Mouse (Mus musculus) T-helper 1 cell (primary cell): ENCODE measurements around the gene Egfr.

ENCODE experiments used
- in situ Hi-C: fragments of 300-600 bp; cut with MboI, MseI; formaldehyde crosslinking; loops from one replicate; pipeline ENCODE4 v1.15.1; 2025; ENCODE audit warnings: high pct_unique_total_duplicates

Egfr gene

GRCm38 (mm10) chr11:16752007-16752348, at the start of gene Egfr:
Gene Egfr (plus strand): TSS chr11:16752203.
- in situ Hi-C loops = no loop called here

DNA sequence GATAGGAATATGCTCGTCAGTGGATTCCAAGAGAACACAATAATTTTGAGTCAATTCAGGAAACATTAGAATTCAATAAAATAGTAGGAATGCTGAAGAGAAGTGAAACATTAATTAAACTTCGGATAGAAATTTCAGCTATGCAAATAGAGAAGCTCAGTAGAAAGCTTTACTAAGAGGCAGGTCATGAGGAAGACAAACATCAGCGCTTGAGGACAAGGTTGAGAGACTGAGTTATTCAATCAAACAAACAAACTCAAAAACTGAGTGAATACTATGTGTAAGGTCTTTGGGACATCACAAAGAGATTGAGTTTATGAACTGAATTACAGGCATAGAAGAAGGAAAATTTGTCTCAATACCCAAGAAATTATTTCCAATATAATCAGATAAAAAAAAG, 48.8 kb upstream of the Egfr start:
- in situ Hi-C loops = no loop called here

DNA sequence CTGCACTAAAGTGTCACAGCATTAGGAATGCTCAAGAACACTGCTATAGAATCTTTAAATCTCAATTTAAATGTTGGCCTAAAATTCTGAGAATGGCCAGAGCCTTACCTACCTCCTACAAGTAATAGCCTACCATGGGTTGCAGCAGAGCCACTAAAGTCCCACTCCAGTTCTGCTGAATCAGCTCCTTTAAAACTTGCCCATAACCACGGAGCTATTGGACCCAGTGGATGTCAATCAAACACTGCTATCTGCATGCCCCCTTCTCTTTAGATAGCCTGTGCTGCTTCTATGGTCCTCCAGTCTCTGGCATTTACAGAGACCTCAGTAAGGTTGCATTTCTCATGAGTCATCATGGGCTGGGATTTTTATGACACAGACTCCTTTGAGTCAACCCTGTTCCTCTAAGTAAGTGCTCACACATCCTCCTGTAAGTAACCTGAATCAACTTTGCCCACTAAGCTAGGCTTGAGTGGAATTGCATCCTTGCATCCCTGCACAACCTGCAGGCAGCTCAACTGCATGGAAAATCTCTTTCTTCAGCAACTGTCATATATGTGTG, 16.8 kb upstream of the Egfr start:
- in situ Hi-C loops = no loop called here

DNA sequence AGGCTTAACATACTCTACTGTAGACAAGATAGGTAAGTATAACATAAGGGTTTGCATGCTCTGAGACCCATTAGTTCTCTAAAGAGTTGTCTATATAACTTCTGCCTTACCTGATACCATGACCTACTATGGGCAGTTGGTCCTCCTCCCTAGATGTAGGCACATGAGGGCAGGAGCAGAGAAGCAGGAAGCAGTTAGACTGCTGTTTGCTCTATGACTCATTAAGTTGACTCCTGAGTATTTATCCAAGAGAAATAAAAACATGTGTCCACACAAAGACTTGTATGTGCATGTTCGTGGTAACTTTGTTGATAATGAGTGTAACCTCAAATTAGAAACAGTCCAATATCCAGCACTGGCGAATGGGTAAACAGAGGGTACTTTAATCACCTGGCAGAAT, 14.7 kb upstream of the Egfr start:
- in situ Hi-C loops = no loop called here

- in situ Hi-C loops = no loop called here
Observed at GRCm38 (mm10) chr11:16738691-16739090, 13.3 kb upstream of the Egfr start.

DNA sequence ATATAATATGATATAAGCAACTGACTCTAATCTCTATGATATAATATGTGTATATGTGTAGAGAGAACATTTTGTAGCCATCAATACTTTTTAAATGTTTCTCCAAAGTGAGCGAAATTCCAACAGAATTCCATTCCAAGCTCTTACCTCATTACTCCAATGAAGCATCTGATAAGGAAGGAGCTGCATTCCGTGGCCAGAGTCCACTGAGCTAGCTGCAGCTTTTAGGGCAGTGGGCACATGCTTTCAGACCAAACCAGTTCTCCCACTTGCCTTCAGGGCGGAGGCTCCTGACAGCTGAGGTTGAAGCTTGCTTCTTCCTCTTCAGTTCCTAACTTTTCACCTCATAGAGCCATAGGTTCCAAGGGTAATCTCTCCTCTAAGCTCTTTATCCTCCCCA, 12.8 kb upstream of the Egfr start:
- in situ Hi-C loops = no loop called here

- in situ Hi-C loops = no loop called here
Observed at GRCm38 (mm10) chr11:16740691-16741611, 11.1 kb upstream of the Egfr start.

GRCm38 (mm10) chr11:16742251-16742650, 9.8 kb upstream of the Egfr start:
- in situ Hi-C loops = no loop called here

- in situ Hi-C loops = no loop called here
Observed at GRCm38 (mm10) chr11:16742821-16743220, 9.2 kb upstream of the Egfr start.

GRCm38 (mm10) chr11:16751457-16751982, 483 bp upstream of the Egfr start:
- in situ Hi-C loops = no loop called here

- in situ Hi-C loops = no loop called here
Observed at GRCm38 (mm10) chr11:16752349-16753153, 548 bp downstream of the Egfr start.

DNA sequence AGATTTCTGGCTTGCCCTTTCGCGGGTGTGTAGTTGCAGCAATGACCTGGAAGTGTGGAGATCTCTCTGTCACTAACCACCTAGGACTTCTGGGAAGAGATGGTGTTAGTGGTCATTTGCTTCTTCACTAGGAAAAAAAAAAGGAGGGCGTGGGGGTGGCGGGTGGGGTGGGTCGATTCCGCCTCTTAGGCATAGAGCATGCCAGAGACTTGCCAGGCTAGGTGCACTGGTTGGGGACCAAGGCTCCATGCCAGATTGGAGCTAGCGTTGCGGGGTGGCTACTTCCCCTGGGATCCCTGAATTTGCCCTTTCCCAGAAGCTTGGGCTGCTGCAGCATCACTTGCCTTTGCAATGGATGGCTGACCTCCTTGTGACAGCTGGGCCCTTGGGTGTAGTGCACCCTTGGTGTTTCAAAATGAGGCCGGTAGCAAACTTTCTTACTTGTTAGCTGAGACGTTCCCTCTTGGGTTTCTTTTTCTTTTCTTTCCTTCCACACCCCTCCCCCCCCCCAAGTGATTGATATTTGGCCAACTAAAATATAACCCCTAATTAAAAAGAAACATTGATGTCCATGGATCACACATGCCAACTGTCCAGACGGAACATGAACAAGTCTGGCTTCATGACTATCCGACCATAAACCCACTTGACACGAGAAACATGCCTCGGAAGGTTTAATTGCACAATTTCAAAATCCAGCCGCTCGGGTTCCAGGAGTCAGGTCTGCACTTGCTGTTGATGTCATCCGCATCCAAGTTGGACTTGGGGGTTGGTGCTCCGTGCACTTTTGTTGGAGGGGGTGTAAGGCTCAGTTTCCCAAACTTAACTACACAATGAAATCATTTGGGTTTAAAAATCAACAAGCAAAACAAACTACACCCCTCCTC, 1.4 kb downstream of the Egfr start:
- in situ Hi-C loops = no loop called here

DNA sequence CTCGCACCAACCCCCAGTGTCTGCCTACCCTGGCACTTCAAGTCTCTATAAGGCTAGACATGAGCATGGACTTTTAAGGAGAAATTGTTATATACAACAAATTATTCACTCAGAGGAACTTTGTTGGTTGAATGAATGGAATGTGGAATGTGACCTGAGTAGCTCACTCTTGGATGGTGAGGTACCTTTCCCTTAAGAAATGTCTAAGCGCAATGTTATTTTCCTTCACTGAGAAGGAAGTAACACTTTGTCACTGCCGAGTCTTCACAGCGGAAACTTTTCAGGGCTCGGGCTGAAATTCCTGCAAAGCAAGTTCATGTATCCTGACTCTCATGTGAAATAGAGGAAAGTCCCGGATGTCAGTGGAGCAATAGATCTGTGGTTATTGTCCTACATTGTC, 7.9 kb downstream of the Egfr start:
- in situ Hi-C loops = no loop called here

GRCm38 (mm10) chr11:16761184-16761583, 9.2 kb downstream of the Egfr start:
- in situ Hi-C loops = no loop called here

- in situ Hi-C loops = no loop called here
Observed at GRCm38 (mm10) chr11:16766038-16766815, 14.2 kb downstream of the Egfr start.

DNA sequence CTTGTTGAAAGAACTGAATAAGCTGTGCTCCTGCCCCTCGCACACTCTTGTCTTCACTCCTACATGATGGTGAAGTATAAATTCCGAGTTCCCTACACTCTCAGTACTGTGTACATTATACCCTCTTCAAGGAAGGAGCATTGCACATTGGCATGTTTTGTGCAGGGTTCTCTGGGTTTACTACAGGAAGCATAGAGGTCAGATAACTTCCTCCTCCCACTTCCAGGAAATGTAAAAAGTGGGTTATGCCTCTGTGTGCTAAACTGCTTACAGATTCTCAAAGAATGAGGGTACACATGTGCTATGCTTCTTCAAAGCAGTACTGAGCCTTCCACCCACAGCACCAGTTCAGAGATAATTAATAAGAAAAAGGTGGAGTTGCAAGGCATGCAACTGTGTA, 16.0 kb downstream of the Egfr start:
- in situ Hi-C loops = no loop called here

- in situ Hi-C loops = no loop called here
Observed at GRCm38 (mm10) chr11:16769276-16769675, 17.3 kb downstream of the Egfr start.

GRCm38 (mm10) chr11:16769709-16770303, 17.8 kb downstream of the Egfr start:
- in situ Hi-C loops = no loop called here

GRCm38 (mm10) chr11:16770966-16771365, 19.0 kb downstream of the Egfr start:
- in situ Hi-C loops = no loop called here

DNA sequence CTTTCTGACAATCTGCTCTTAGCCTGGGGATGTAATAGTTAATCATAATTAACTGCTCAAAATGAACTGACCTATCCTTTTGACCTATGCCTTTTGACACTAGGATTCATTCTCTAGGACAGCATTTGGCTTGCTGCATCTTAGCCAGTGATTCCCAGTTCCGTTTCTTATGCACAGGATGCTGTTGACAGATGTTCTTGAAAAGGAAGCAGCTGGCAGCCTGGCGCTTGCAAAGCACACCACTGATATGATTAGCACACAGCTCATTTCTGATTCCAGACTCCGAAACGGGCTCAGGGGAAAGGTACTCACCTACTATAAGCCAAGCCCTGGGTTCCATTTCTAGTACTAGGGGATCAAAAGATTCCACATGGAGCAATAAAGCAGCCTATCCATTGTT, 20.7 kb downstream of the Egfr start:
- in situ Hi-C loops = no loop called here
